Mouse (Mus musculus) cerebral cortex, adult 2 months (tissue): ENCODE measurements around the gene Apeh.

ENCODE experiments used
- WGBS: fragments of 180-500 bp; shearing (Covaris S2); methylation state at CpG from one replicate; pipeline ENCODE4 v1.1.7; 2018; 5-methylcytosine and 5-hydroxymethylcytosine counted together

Gene Apeh

DNA sequence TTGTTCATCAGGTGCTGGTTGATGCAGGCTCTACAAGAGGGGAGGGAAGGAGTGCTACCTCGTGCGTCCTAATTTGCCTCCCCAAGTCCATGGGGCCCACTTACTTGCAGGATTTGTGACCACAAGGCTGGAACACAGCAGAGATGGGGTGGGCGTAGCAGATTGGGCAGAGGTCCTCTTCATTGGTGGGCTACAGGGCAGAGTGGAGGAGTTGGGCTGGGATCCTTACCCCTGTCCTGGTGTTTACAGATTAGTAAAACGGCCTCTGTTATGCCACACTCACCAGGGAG is 42.5 kb downstream of the Apeh start:
- 73% methylated on average over 4 of the region's 4 CpGs for WGBS

DNA sequence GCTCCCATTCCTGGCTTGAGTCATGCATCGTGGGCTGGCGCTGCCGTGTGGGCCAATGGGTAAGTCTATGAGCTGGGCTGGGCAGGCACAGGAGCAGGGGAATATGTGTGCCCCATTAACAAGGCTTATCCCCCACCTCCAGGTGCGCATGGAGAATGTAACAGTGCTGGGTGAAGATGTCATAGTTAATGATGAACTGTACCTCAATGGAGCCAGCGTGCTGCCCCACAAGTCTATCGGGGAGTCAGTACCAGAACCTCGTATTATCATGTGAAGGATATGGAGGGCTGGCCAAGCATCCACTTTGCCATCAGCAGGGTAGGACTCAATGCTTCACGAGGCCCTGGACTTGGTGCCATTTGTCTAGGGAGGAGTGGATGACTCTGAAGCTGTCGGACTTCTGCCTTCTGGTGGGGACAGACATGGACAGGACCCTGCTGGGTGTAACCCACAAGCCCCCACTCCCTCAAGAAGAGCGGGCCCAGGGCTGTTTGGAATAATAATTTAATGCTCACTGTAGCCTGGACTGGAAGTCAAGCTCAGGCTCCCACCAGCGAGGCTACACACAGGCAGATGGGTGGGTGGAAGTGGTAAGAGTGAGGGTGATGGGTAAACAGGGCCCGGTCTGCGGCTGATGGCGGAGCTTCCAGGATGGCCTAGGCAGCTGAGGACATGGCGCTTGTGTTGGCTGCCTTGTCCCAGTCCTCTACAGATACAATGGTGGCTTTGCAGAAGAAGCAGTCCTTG is 43.0 kb downstream of the Apeh start:
- 85% methylated on average over 15 of the region's 15 CpGs for WGBS

DNA sequence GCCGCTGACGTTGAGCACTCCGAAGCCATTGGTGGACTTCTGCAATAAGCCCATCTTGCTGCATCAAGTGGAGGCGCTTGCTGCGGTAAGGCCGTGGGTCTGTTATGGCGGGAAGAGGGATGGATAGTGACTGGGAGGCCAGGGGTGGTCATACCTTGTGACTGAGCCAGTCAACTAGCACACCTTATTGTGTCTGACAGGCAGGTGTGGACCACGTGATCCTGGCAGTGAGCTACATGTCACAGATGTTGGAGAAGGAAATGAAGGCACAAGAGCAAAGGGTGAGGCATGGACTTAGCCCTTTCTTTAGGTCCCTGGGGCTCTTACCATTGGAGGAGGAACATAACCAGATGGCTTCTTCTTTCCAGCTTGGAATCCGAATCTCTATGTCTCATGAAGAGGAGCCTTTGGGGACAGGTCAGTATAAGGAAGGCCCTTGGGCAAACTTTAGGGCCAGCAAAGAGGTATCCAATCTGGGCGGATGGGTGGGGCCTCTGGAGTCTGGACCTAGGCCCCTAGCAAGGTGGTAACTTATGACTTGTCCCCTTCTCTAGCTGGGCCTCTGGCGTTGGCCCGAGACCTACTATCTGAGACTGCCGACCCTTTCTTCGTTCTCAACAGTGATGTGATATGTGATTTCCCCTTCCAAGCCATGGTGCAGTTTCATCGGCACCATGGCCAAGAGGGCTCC is 44.7 kb downstream of the Apeh start:
- WGBS = 38% methylated on average over 15 of the region's 15 CpGs

DNA sequence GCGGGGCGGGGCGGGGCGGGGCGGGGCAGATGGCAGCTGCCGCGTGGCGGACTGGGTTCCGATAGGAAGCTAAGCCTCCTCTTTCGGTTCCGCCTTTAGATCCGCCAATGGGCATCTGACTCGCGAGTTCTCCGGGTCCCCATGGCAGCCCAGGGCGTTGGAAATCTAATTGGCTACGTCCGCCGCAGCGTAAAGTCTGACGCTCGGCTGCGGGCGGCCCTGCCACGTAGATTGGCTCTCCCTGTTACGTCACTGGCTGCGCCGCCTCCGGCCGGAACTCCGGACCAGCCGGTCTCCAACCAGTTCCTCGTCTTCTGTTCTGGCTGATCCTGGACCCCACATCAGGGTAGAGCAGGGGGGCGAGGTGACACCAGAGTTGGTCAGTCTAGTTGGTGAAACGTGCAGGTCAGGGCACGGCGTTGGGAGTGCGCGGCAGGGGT is 45.4 kb downstream of the Apeh start, which contains the start of gene Gmppb:
Gene Gmppb (plus strand): TSS at position 227 of the 440 bp plus-strand sequence.
- WGBS = under 1% methylated on average over 39 of the region's 39 CpGs

GRCm38 (mm10) chr9:108048566-108048955 is 45.8 kb downstream of the Apeh start:
- WGBS = 1% methylated on average over 19 of the region's 19 CpGs

DNA sequence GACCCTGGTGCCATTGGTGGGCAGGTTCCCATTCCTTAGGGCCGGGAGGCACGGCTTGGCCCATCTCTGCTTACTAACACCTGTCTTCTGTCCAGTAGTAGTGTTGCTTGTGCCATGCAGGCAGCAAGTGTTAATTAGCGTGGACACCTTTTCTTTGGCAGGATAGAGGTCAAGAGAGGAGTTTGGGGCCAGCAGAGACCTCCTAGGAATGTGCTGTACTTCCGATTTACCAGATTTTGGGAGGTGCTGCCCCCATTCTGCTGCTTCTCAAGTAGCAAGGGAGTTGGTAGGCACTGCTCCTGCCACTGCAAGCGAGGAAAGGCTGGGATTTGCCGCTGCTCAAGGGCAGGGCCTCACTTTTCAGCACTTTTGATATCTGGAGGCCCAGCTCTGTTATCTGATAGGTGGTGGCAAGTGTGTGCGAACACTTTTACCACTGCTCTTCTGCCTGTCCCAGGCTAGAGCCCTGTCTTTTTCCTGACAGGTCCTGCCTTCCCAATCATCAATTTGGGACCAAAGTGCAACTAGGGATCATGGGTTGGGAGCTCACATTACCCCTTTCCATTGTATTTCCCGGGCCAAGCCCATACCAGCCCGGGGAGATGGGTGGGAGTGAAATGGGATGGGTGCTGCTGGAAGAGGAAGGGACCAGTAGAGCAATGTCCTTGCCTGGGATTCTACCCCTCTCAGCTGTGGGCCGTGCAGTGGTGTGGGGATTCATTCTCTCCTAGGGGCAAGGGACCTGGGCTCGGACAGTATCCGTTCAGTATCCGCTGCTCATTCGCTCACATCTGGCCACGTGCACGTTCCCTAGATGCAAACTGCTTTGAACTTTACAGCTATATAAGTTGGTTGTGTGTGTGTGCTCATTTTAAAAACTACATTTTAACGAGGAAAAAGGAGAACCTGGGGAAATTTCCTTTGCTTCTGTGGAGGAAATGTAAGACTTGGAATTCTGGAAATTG is 46.5 kb downstream of the Apeh start:
- WGBS = 46% methylated on average over 17 of the region's 17 CpGs

GRCm38 (mm10) chr9:108046582-108046981 is 47.8 kb downstream of the Apeh start:
- 88% methylated on average over 4 of the region's 4 CpGs for WGBS

- 96% methylated on average over 8 of the region's 8 CpGs for WGBS
Observed at GRCm38 (mm10) chr9:108044751-108045492, 49.5 kb downstream of the Apeh start.
